In the genomic region with DNA sequence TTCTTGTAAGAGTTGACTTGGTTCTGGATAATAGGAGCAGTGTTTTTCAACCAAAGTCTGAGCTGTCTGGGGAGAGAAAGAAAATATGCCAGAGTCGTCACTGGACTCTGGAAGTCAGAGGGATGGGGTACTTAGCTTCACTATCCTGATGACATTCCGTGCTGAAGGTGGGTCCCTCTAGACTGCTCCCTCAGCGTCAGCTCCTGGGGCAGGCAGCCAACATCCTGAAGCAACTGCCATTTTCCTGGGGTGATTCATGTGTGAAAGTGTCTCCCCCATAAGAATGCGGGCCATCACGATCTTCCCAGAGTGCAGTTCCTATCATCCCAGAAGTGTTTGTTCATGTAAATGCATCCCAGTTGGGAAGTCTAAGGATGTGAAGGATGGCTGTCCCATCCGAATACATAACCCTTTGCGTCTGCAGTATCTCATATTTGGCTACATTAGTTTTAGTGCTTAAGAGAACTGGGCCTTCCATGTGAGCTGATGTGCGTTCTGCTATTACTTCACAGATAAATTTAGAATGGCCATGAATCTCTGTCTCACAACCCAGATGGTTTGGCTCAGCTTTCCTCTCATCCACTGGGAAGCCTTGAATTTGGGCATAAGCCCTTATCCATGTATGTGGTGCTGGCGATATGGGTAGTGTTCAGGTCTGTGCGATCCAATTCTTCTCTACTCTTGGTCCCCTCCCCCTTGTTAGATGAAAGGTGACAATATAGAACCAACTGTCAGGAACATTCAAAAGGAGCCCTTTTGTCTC, we compare ENCODE assay signal across 12 mouse cellular contexts.
DNase-seq lines count a peak whose midpoint lies in the region; ATAC-seq lines count a peak whose summit lies in the region.
"Had no signal": no experiment of that assay in that cellular context is flagged by ENCODE, and none has a peak within 500 bp of the region (broad histone marks: within the 10 kb centered on the region; RNA-seq: fewer than 3 reads in every experiment).

No protein-coding gene starts in this region.

- H3K4me3 ChIP-seq in heart, embryonic 12.5 days: no peak overlapping the region
- H3K4me3 ChIP-seq in stomach, embryonic 15.5 days (replicated peaks): no peak overlapping the region
- H3K4me3 ChIP-seq: megakaryocyte, embryonic 14.5 days; neural tube, embryonic 15.5 days had no signal

- 0 out of 2 replicates have a peak, but pooled peaks cover 9% of the 10 kb centered on the region for H3K4me1 ChIP-seq in heart, embryonic 12.5 days (replicated peaks)
- no peaks in the 10 kb centered on the region for H3K4me1 ChIP-seq in stomach, embryonic 15.5 days
- H3K4me1 ChIP-seq: megakaryocyte, embryonic 14.5 days; neural tube, embryonic 15.5 days had no signal

- no peak overlapping the region for H3K27ac ChIP-seq in heart, embryonic 12.5 days (ENCODE audit: poor library complexity, severe bottlenecking)
- peak overlapping the region; percentile 31 for H3K27ac ChIP-seq in stomach, embryonic 15.5 days
- H3K27ac ChIP-seq: neural tube, embryonic 15.5 days had no signal

- H3K9me3 ChIP-seq in heart, embryonic 12.5 days (replicated peaks): 0 out of 2 replicates have a peak, but pooled peaks cover 3% of the 10 kb centered on the region
- no peaks in the 10 kb centered on the region for H3K9me3 ChIP-seq in stomach, embryonic 15.5 days
- H3K9me3 ChIP-seq: neural tube, embryonic 15.5 days had no signal

- peaks cover 15% of the 10 kb centered on the region for H3K27me3 ChIP-seq in heart, embryonic 12.5 days (replicated peaks)
- no peaks in the 10 kb centered on the region for H3K27me3 ChIP-seq in stomach, embryonic 15.5 days (replicated peaks)
- H3K27me3 ChIP-seq: megakaryocyte, embryonic 14.5 days; neural tube, embryonic 15.5 days had no signal

- WGBS in heart, embryonic 12.5 days: 76% methylated on average over 10 of the region's 10 CpGs
- 62% methylated on average over 10 of the region's 10 CpGs for WGBS in stomach, embryonic 15.5 days

- no peaks in the 10 kb centered on the region for H3K36me3 ChIP-seq in heart, embryonic 12.5 days
- H3K36me3 ChIP-seq in stomach, embryonic 15.5 days: no peaks in the 10 kb centered on the region
- H3K36me3 ChIP-seq: neural tube, embryonic 15.5 days had no signal

- peak; percentile 53 to 56 for DNase-seq in heart, adult 18-20 months
- DNase-seq in ovary, postnatal 36 days (ENCODE audit: low spot score): peak; percentile 18
- DNase-seq in ovary, postnatal 14 days (ENCODE audit: low spot score): no peak
- DNase-seq in gastrocnemius, postnatal 25 days: peak; percentile 41
- no peak for DNase-seq in B cell, adult 2 months
- DNase-seq: layer of hippocampus, postnatal 36 days had no signal

- no peak for ATAC-seq in heart, embryonic 12.5 days (ENCODE audit: insufficient number of reproducible peaks, low FRiP score)
- ATAC-seq in stomach, embryonic 15.5 days (ENCODE audit: insufficient read depth, low FRiP score, low read depth): peak; percentile 65; the same call in 1 of the 2 replicates
- no peak for ATAC-seq in inflammation-experienced regulatory T-cells, adult 6 months

- no peak overlapping the region for H3K4me2 ChIP-seq in heart, embryonic 12.5 days
- H3K4me2 ChIP-seq in stomach, embryonic 15.5 days: no peak overlapping the region
- H3K4me2 ChIP-seq: liver, embryonic 11.5 days; neural tube, embryonic 15.5 days had no signal

- H3K9ac ChIP-seq in heart, embryonic 12.5 days: no peak overlapping the region
- H3K9ac ChIP-seq in stomach, embryonic 15.5 days: no peak overlapping the region
- H3K9ac ChIP-seq: neural tube, embryonic 15.5 days had no signal

Comparison
In these comparisons a context has a peak if more than half of its experiments do, and no peak if none do; other contexts are left out.
1. DNase-seq: peak in heart, adult 18-20 months (2 of 2), ovary, postnatal 36 days (single experiment) and gastrocnemius, postnatal 25 days (single experiment); none in ovary, postnatal 14 days (single experiment) and B cell, adult 2 months (0 of 2).